Mouse (Mus musculus): ENCODE measurements around the gene Ptger1.

GRCm38 (mm10) chr8:83666866-83667234 is 372 bp downstream of the Ptger1 start:
- TF ChIP-seq CTCF (IDR thresholded peaks at IDR 0.05; ENCODE audit: low read depth) (no peak), EP300 (IDR thresholded peaks at IDR 0.05; ENCODE audit: low read depth) (no peak)
